Mouse (Mus musculus) hindbrain, embryonic 15.5 days (tissue): ENCODE measurements around the gene Gm5580. TPM values are rescaled to one million over a fixed set of nuclear protein-coding genes. Genes with fewer than 3 reads are reported as not detected.

ENCODE experiments used
- polyA plus RNA-seq: library from polyadenylated mRNA; unstranded; fragments of >200 nt; fragmentation: Nextera tagmentation; extraction: Ambion mirVana; gene quantifications from 2 replicates; pipeline ENCODE4 v1.2.1, GENCODE M21; 2015

The Gm5580 gene
- polyA plus RNA-seq, 1 experiment from 2014 or later, result 0.39 TPM

Other genes with a start within 250 kb of the Gm5580 start
- gene March8, start 213.1 kb upstream of the Gm5580 start, polyA plus RNA-seq, result 64.4 and 68.3 TPM in 2 replicates
- 0.56 and 0.75 TPM in 2 replicates for gene Alox5, start 90.0 kb upstream of the Gm5580 start, polyA plus RNA-seq
- gene Olfr211, start 62.0 kb upstream of the Gm5580 start, polyA plus RNA-seq, result not detected in 2 replicates
- not detected in 2 replicates for gene Olfr212, start 44.6 kb upstream of the Gm5580 start, polyA plus RNA-seq
- gene Olfr213, start 12.7 kb upstream of the Gm5580 start, polyA plus RNA-seq, result not detected in 2 replicates
- 0.05 TPM in 1 of 2 replicates, not detected in the other for gene Olfr214, start 3.1 kb downstream of the Gm5580 start, polyA plus RNA-seq
- gene Olfr215, start 33.1 kb downstream of the Gm5580 start, polyA plus RNA-seq, result not detected in 2 replicates
- 131 and 135 TPM in 2 replicates for gene Zfp422, start 77.9 kb downstream of the Gm5580 start, polyA plus RNA-seq
- 10.8 and 12.2 TPM in 2 replicates for gene Depp1, start 99.5 kb downstream of the Gm5580 start, polyA plus RNA-seq
- gene Rassf4, start 122.8 kb downstream of the Gm5580 start, polyA plus RNA-seq, result 29.4 and 29.9 TPM in 2 replicates
- 1.7 and 2.9 TPM in 2 replicates for gene Tmem72, start 165.8 kb downstream of the Gm5580 start, polyA plus RNA-seq